Mouse (Mus musculus): ENCODE results near the gene Cntn5. TPM values are rescaled to one million over a fixed set of nuclear protein-coding genes. Genes with fewer than 3 reads are reported as not detected.
A peak's percentile ranks its signal among the peaks of the same experiment; 100 is the strongest.

Cntn5 gene
- total RNA-seq, 2 experiments from 2014 or later, result 23.1 to 25.2 TPM

GRCm38 (mm10) chr9:9830231-9830630 is 1074.3 kb downstream of the Cntn5 start:
- Histone ChIP-seq H3K27ac (no peak overlapping the region), H3K4me3 (no peak overlapping the region)
- no peak for TF ChIP-seq CTCF (IDR thresholded peaks at IDR 0.05)
- intact Hi-C loops (cut with DNase I), result no loop called here
- no peak for DNase-seq (ENCODE audit: extremely low spot score in 1 of 2, low spot score in 2 of 2)

GRCm38 (mm10) chr9:9819963-9820362 is 1084.6 kb downstream of the Cntn5 start:
- no peak for DNase-seq (ENCODE audit: extremely low spot score in 1 of 2, low spot score in 2 of 2)
- no peak overlapping the region for H3K4me3 ChIP-seq
- H3K27ac ChIP-seq, result 0 out of 2 replicates have a peak overlapping the region, but pooled peaks have one; percentile 16
- intact Hi-C loops (cut with DNase I), result no loop called here
- no peak for TF ChIP-seq CTCF (IDR thresholded peaks at IDR 0.05)

- no peak for DNase-seq (ENCODE audit: extremely low spot score in 1 of 2, low spot score in 2 of 2)
- Histone ChIP-seq H3K4me3 (no peak overlapping the region), H3K27ac (no peak overlapping the region)
- no peak for TF ChIP-seq CTCF (IDR thresholded peaks at IDR 0.05)
- intact Hi-C loops (cut with DNase I), result no loop called here
Measured at GRCm38 (mm10) chr9:9817477-9817876, 1087.1 kb downstream of the Cntn5 start.

- no peak overlapping the region for H3K27ac ChIP-seq
- peak; percentile 33 for TF ChIP-seq CTCF (IDR thresholded peaks at IDR 0.05)
- no peak for DNase-seq (ENCODE audit: extremely low spot score in 1 of 2, low spot score in 2 of 2)
- no peak overlapping the region for H3K4me3 ChIP-seq
- intact Hi-C loops (cut with DNase I), result no loop called here
Measured at GRCm38 (mm10) chr9:9799546-9799945, 1105.0 kb downstream of the Cntn5 start.

- DNase-seq (ENCODE audit: extremely low spot score in 1 of 2, low spot score in 2 of 2), result no peak
- Histone ChIP-seq H3K27ac (no peak overlapping the region), H3K4me3 (no peak overlapping the region)
- intact Hi-C loops (cut with DNase I), result no loop called here
- peak; percentile 41 for TF ChIP-seq CTCF (IDR thresholded peaks at IDR 0.05)
Measured at GRCm38 (mm10) chr9:9783680-9784079, 1120.9 kb downstream of the Cntn5 start.

- Histone ChIP-seq H3K27ac (no peak overlapping the region), H3K4me3 (no peak overlapping the region)
- no peak for DNase-seq (ENCODE audit: extremely low spot score in 1 of 2, low spot score in 2 of 2)
- TF ChIP-seq CTCF (IDR thresholded peaks at IDR 0.05), result no peak
- intact Hi-C loops (cut with DNase I), result no loop called here
Measured at GRCm38 (mm10) chr9:9781157-9781884, 1123.3 kb downstream of the Cntn5 start.

GRCm38 (mm10) chr9:9779646-9780045 is 1124.9 kb downstream of the Cntn5 start:
- Histone ChIP-seq H3K27ac (no peak overlapping the region), H3K4me3 (no peak overlapping the region)
- intact Hi-C loops (cut with DNase I), result no loop called here
- DNase-seq (ENCODE audit: extremely low spot score in 1 of 2, low spot score in 2 of 2), result no peak
- no peak for TF ChIP-seq CTCF (IDR thresholded peaks at IDR 0.05)

GRCm38 (mm10) chr9:9770777-9771176 is 1133.8 kb downstream of the Cntn5 start:
- DNase-seq (ENCODE audit: extremely low spot score in 1 of 2, low spot score in 2 of 2), result no peak
- no peak overlapping the region for H3K27ac ChIP-seq
- TF ChIP-seq CTCF (IDR thresholded peaks at IDR 0.05), result no peak
- intact Hi-C loops (cut with DNase I), result no loop called here
- H3K4me3 ChIP-seq, result no peak overlapping the region

- intact Hi-C loops (cut with DNase I), result no loop called here
- Histone ChIP-seq H3K27ac (no peak overlapping the region), H3K4me3 (no peak overlapping the region)
- DNase-seq (ENCODE audit: extremely low spot score in 1 of 2, low spot score in 2 of 2), result no peak
- no peak for TF ChIP-seq CTCF (IDR thresholded peaks at IDR 0.05)
Measured at GRCm38 (mm10) chr9:9769659-9770058, 1134.9 kb downstream of the Cntn5 start.

- TF ChIP-seq CTCF (IDR thresholded peaks at IDR 0.05), result no peak
Measured at GRCm38 (mm10) chr9:9718145-9718544, 1186.4 kb downstream of the Cntn5 start.

GRCm38 (mm10) chr9:9708671-9709070 is 1195.9 kb downstream of the Cntn5 start:
- no peak overlapping the region for H3K27ac ChIP-seq
- intact Hi-C loops (cut with DNase I), result no loop called here
- no peak overlapping the region for H3K4me3 ChIP-seq
- no peak for TF ChIP-seq CTCF (IDR thresholded peaks at IDR 0.05)
- DNase-seq (ENCODE audit: extremely low spot score in 1 of 2, low spot score in 2 of 2), result no peak

More at GRCm38 (mm10) chr9:9718145-9718544, 1186.4 kb downstream of the Cntn5 start:
- Histone ChIP-seq H3K27ac (no peak overlapping the region), H3K4me3 (no peak overlapping the region)
- intact Hi-C loops (cut with DNase I), result no loop called here
- no peak for DNase-seq (ENCODE audit: extremely low spot score in 1 of 2, low spot score in 2 of 2)

- Histone ChIP-seq H3K27ac (no peak overlapping the region), H3K4me3 (no peak overlapping the region)
- DNase-seq (ENCODE audit: extremely low spot score in 1 of 2, low spot score in 2 of 2), result no peak
- intact Hi-C loops (cut with DNase I), result no loop called here
- TF ChIP-seq CTCF (IDR thresholded peaks at IDR 0.05), result no peak
Measured at GRCm38 (mm10) chr9:9707766-9708165, 1196.8 kb downstream of the Cntn5 start.

GRCm38 (mm10) chr9:9705180-9705579 is 1199.4 kb downstream of the Cntn5 start:
- no peak for DNase-seq (ENCODE audit: extremely low spot score in 1 of 2, low spot score in 2 of 2)
- no peak overlapping the region for H3K4me3 ChIP-seq
- no peak overlapping the region for H3K27ac ChIP-seq
- intact Hi-C loops (cut with DNase I), result no loop called here
- no peak for TF ChIP-seq CTCF (IDR thresholded peaks at IDR 0.05)
